Mouse (Mus musculus): ENCODE measurements around the gene M1ap.

M1ap gene

DNA sequence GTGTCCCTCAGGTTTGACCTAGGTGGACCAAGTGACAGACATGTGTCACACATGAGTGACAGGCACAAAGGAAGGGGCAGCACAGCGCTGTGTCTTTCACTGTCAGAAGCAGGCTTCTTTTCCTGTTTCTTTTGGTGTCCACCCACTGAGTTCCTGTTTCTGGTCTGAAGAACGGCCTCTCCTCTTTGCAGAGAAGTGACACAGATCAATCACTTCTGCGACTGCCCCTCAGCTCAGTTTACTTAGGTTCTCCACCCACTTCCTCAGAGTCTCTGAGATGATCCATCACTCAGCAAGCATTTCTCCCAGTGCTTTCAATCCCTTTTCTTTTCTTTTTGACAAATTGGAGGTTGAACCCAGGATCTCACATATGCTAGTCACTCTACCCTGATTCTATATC lies 62.0 kb downstream of the M1ap start:
- DNase-seq (ENCODE audit: low spot score in 2 of 2) = no peak

DNA sequence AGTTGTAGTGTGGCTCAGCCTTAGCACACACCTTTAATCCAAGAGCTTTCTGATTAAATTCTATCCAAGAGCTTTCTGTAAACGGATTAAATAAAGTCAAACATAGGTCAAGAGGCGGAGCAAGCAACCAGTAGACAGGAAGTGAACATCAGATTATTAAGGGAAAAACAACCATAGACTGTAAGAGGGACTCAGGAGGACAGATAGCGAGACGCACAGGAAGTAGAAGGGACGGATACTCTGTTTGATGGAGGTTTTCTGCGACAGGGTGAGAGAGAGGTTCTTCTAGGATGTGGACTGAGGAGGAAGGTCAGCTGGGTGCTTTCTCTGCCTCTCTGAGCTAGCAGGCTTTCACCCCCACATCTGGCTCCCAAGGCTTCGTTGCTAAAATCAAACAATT lies 63.3 kb downstream of the M1ap start:
- no peak for DNase-seq (ENCODE audit: low spot score in 2 of 2)

GRCm38 (mm10) chr6:83011255-83011654 lies 64.6 kb downstream of the M1ap start:
- no peak for DNase-seq (ENCODE audit: low spot score in 2 of 2)

DNA sequence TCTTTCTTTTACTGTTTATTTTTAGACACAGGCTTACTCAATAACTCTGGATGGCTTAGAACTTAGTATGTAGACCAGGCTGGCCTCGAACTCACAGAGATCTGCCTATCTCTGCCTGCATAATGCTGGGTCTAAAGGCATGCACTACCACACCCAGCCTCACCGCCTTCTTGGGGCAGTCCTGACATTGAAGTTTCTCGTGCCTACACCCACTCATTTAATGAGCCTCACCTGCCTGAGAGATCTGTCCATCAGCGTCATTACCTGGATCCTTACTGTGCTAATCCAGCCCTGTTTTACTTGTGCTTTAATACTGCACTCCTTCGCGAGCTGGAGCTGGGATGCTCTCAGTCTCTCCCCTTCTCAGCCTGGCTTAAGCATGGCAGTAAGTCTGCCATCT lies 65.1 kb downstream of the M1ap start:
- DNase-seq (ENCODE audit: low spot score in 2 of 2) = no peak

DNA sequence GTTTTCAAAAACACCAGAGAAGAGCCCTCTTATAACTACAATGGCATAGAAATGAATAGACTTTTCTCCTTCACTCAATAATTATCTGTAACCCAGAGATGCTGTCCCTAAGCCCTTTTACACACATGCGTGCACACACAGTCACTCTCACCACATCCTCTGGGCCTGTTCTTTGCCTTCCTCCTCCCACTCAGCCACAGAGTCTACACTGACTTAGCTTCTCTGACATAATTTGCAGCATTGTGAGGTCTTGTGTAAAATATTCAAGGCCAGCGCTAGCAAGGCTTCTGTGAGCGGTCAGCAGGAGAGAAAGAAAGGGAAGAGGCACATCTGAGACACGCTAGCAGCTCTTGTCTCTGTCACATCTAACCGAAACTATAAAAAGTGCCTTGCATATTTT lies 66.7 kb downstream of the M1ap start:
- no peak for DNase-seq (ENCODE audit: low spot score in 2 of 2)

GRCm38 (mm10) chr6:83014482-83015466 lies 68.1 kb downstream of the M1ap start:
- peak; percentile 58 to 64 for DNase-seq (ENCODE audit: low spot score in 2 of 2)

- DNase-seq (ENCODE audit: low spot score in 2 of 2) = no peak
These were observed 69.0 kb downstream of the M1ap start for GRCm38 (mm10) chr6:83015749-83016148.

GRCm38 (mm10) chr6:83017190-83017589 lies 70.5 kb downstream of the M1ap start:
- DNase-seq (ENCODE audit: low spot score in 2 of 2) = no peak

- DNase-seq (ENCODE audit: low spot score in 2 of 2) = no peak
These were observed 72.3 kb downstream of the M1ap start for GRCm38 (mm10) chr6:83019044-83019443.

GRCm38 (mm10) chr6:83020121-83020520 lies 73.4 kb downstream of the M1ap start:
- DNase-seq (ENCODE audit: low spot score in 2 of 2) = no peak

GRCm38 (mm10) chr6:83020836-83021593 lies 74.3 kb downstream of the M1ap start:
- no peak for DNase-seq (ENCODE audit: low spot score in 2 of 2)

- DNase-seq (ENCODE audit: low spot score in 2 of 2) = no peak
These were observed 76.3 kb downstream of the M1ap start for GRCm38 (mm10) chr6:83023008-83023407.

DNA sequence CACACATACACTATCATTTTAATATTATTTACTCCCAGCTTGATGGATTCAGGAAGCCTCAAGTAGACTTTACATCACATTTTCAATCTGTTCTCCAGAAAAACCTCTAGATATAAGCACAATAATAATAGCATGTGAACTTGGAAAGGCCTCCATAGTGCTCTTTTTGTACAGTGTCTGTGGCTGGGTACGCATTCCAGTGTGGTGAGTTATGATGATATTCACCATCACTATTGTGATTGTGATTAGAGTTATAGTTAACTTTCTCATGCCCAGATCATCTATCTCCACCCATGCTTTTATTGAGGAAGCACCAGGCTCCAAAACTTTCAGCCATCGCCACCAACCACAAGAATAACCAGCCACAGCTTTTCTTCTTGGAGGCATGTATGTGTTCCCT lies 77.1 kb downstream of the M1ap start:
- no peak for DNase-seq (ENCODE audit: low spot score in 2 of 2)

- no peak for DNase-seq (ENCODE audit: low spot score in 2 of 2)
These were observed 77.7 kb downstream of the M1ap start for GRCm38 (mm10) chr6:83024421-83024820.

- DNase-seq (ENCODE audit: low spot score in 2 of 2) = no peak
These were observed 78.5 kb downstream of the M1ap start for GRCm38 (mm10) chr6:83025221-83025620.

GRCm38 (mm10) chr6:83027293-83027692 lies 80.6 kb downstream of the M1ap start:
- DNase-seq (ENCODE audit: low spot score in 2 of 2) = no peak

DNA sequence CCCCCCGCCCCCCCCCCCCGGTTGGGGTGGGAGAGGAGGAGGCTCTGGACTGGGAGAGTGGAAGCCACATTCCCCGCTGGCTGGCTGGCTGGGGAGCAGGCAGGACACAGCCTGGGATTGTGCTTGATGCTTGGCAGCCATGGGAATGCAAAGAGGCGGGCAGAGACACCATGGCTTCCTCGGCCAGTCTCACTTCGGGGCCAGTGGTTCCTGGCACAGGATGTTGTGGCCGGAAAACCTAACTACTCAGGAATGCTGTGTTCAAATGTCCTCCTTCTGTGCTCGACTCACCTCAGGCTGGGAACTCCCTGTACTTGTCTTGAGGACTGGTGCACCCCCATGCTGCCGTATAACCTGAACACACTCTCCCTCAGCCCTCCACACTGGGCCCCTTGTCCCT lies 81.0 kb downstream of the M1ap start:
- no peak for DNase-seq (ENCODE audit: low spot score in 2 of 2)

DNA sequence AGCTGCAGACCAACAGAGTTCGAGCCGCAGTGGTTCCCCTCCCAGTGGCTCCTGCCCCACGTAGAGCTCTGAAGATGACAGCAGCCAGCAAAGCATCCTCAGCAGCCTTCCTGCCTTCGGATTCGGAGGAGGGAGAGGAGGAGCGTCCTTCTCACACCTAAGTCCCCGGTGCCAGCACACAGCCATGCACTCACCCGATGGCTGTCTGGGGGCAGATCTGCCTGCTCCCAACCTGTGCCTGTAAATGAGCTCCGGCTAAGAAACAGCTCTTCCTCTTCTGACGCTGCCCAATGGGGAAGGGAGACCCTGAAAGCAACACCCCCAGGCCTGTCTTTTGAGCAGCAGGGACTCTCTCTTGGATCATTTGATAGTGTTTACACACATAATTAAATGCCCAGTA lies 83.1 kb downstream of the M1ap start:
- no peak for DNase-seq (ENCODE audit: low spot score in 2 of 2)

DNA sequence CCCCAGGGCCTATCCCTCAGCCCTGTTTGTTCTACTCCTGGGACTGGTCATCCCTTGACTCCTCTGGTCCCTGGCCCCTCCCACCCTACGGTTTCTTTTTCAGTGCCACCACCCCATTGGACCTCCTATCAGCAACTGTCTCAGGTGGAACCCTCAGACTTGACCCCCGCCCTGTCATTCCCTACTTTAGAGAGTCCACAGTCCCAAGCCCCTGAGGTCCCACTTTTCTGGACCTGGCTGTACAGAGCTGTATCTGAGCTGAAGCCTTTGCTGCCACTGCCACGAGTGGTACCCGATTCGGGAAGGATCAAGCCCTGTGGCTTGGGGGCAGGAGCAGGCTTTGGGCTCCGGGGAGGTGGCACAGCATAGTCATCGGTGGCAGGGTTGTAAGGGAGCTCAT lies 84.4 kb downstream of the M1ap start:
- DNase-seq (ENCODE audit: low spot score in 2 of 2) = no peak

DNA sequence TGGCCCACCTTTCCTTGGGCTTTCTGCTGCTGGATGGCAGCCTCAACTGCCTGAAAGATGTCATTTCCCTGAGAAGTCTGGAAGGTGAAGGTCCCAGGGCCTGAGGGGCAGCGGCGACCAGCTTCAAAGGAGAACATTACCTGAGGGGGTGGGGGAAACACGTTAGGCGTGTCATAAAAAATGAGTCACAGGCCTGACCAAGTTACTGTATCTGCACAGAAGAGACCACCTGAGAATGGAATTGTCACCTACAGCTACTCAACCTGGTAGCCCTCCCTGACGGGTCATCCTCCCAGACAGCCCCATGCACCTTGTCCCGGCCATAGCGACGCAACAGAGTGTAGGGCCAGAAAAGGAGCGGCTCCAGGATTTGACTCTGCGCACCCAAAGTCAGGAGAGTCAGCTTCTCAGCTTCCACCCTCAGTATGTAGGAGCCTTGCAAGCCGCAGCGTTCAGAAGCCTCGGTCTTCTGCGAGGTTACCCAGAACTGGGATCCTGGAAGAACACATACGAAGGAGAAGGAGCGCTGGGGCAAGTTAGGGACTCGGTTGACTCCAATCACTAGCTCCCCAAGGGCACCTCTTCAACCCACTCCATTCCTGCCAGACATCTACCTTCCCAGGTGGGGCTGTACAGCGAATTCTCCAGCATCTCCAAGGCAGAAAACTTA lies 85.4 kb downstream of the M1ap start:
- DNase-seq (ENCODE audit: low spot score in 2 of 2) = no peak

DNA sequence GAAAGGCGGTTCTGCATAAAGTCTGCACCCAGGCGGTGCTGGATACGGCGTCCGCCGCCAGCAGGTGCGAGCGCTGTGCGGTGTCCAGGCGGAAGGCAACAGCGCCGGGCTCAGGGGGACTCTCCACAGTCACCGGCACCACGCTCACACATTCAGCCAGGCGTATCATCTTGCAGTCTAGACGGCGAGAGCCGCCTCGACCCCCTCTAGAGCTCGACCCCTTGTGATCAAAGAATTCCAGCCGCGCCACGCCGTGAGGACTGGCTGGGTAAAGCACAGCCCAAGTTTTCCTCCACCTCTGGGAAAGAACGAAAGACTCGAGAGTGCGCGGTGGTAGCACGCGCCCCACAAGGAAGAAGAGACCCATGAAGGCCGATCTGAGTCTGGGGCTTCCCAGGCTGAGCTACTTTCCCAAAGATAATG lies 86.1 kb downstream of the M1ap start:
- DNase-seq (ENCODE audit: low spot score in 2 of 2) = peak; percentile 41 to 55
